Mouse (Mus musculus) forebrain, postnatal 0 days (tissue): ENCODE results near the gene Gadd45a. TPM values are rescaled to one million over a fixed set of nuclear protein-coding genes. Genes with fewer than 3 reads are reported as not detected.
A peak's percentile ranks its signal among the peaks of the same experiment; 100 is the strongest.

ENCODE experiments used
- ATAC-seq: fragments of 200-750 bp; cut with Nextera tagmentation; 2 replicates; pipeline ENCODE4 v1.8.0; 2017; ENCODE audit warnings: mild to moderate bottlenecking, moderate library complexity
- DNase-seq: peaks from one replicate; pipeline ENCODE4 v3.0.0-alpha.2; 2015
- H3K27ac ChIP-seq: fragments of 300-500 bp; sonication (generic); 2 replicates; pipeline ENCODE4 v1.5.1; 2014; ENCODE audit warnings: low read depth, mild to moderate bottlenecking, antibody characterized with exemption, low read length, moderate library complexity, mixed read lengths
- H3K27me3 ChIP-seq: fragments of 300-500 bp; sonication (generic); 2 replicates; pipeline ENCODE4 v1.6.1; 2014; ENCODE audit warnings: mild to moderate bottlenecking, low read length, mixed read lengths; ENCODE audit not compliant: insufficient read depth
- H3K36me3 ChIP-seq: fragments of 300-500 bp; sonication (generic); 2 replicates; pipeline ENCODE4 v1.6.1; 2014; ENCODE audit warnings: mild to moderate bottlenecking, moderate library complexity; ENCODE audit not compliant: insufficient read depth
- H3K4me1 ChIP-seq: fragments of 300-500 bp; sonication (generic); 2 replicates; pipeline ENCODE4 v1.6.1; 2014; ENCODE audit warnings: antibody characterized with exemption; ENCODE audit not compliant: insufficient read depth
- H3K4me2 ChIP-seq: fragments of 300-500 bp; sonication (generic); 2 replicates; pipeline ENCODE4 v1.6.1; 2014; ENCODE audit warnings: low read depth, mild to moderate bottlenecking, moderate library complexity
- H3K4me3 ChIP-seq: fragments of 300-500 bp; sonication (generic); 2 replicates; pipeline ENCODE4 v1.5.1; 2014; ENCODE audit warnings: low read depth, low read length, mixed read lengths
- H3K9ac ChIP-seq: fragments of 300-500 bp; sonication (generic); 2 replicates; pipeline ENCODE4 v1.6.1; 2014; ENCODE audit warnings: mild to moderate bottlenecking
- H3K9me3 ChIP-seq: fragments of 300-500 bp; sonication (generic); 2 replicates; pipeline ENCODE4 v1.6.1; 2016; ENCODE audit warnings: low read length
- CTCF ChIP-seq: sonication (generic); IDR thresholded peaks from 2 replicates; pipeline ENCODE4 v1.5.1; 2016; ENCODE audit warnings: antibody characterized with exemption, control low read depth, low read depth
- WGBS: fragments of 180-500 bp; shearing (Covaris S2); extraction: QIAGEN DNeasy Blood & Tissue Kit; methylation state at CpG from one replicate; pipeline ENCODE4 v1.1.7; 2014; 5-methylcytosine and 5-hydroxymethylcytosine counted together
- polyA plus RNA-seq: library from polyadenylated mRNA; unstranded; fragments of >200 nt; fragmentation: Nextera tagmentation; extraction: Ambion mirVana; gene quantifications from 2 replicates; pipeline ENCODE4 v1.2.1, GENCODE M21; 2015
- total RNA-seq: library from RNA; depleted of rRNA; stranded (reverse); fragments of >200 nt; gene quantifications from 2 replicates; pipeline ENCODE4 v1.2.3, GENCODE M21; 2014

Gene Gadd45a
- total and polyA plus RNA-seq, 2 experiments from 2014 or later, result 7.8 to 7.9 TPM

GRCm38 (mm10) chr6:67057991-67058696 lies 20.9 kb upstream of the Gadd45a start:
- Histone ChIP-seq H3K9ac (no peak overlapping the region), H3K9me3 (no peaks in the 10 kb centered on the region), H3K36me3 (no peaks in the 10 kb centered on the region), H3K4me1 (no peaks in the 10 kb centered on the region), H3K4me3 (no peak overlapping the region), H3K27me3 (no peaks in the 10 kb centered on the region), H3K4me2 (no peak overlapping the region), H3K27ac (no peak overlapping the region)
- ATAC-seq (no peak), DNase-seq (no peak)
- no peak for TF ChIP-seq CTCF
- 92% methylated on average over 7 of the region's 7 CpGs for WGBS

- DNase-seq (no peak), ATAC-seq (no peak)
- no peaks in the 10 kb centered on the region for H3K36me3 ChIP-seq
- H3K27ac ChIP-seq, result no peak overlapping the region
- H3K27me3 ChIP-seq, result no peaks in the 10 kb centered on the region
- 78% methylated on average over 5 of the region's 5 CpGs for WGBS
- no peak overlapping the region for H3K4me2 ChIP-seq
- no peaks in the 10 kb centered on the region for H3K9me3 ChIP-seq
- no peak overlapping the region for H3K9ac ChIP-seq
- no peak overlapping the region for H3K4me3 ChIP-seq
- TF ChIP-seq CTCF, result no peak
- no peaks in the 10 kb centered on the region for H3K4me1 ChIP-seq
Measured at GRCm38 (mm10) chr6:67057574-67057973, 20.3 kb upstream of the Gadd45a start.

GRCm38 (mm10) chr6:67056889-67057564 lies 19.8 kb upstream of the Gadd45a start:
- H3K27ac ChIP-seq, result no peak overlapping the region

GRCm38 (mm10) chr6:67056108-67056888 lies 19.0 kb upstream of the Gadd45a start:
- DNase-seq (no peak), ATAC-seq (no peak)
- Histone ChIP-seq H3K9ac (no peak overlapping the region), H3K27me3 (no peaks in the 10 kb centered on the region), H3K4me2 (no peak overlapping the region), H3K27ac (no peak overlapping the region), H3K4me1 (no peaks in the 10 kb centered on the region), H3K36me3 (no peaks in the 10 kb centered on the region), H3K4me3 (no peak overlapping the region), H3K9me3 (no peaks in the 10 kb centered on the region)
- no peak for TF ChIP-seq CTCF
- whole genome bisulfite sequencing, result 79% methylated on average over 15 of the region's 15 CpGs

More at GRCm38 (mm10) chr6:67056889-67057564, 19.8 kb upstream of the Gadd45a start:
- DNase-seq, result peak; percentile 29
- WGBS, result 87% methylated on average over 3 of the region's 3 CpGs
- no peaks in the 10 kb centered on the region for H3K36me3 ChIP-seq
- no peak for ATAC-seq
- H3K9me3 ChIP-seq, result no peaks in the 10 kb centered on the region
- no peak overlapping the region for H3K4me2 ChIP-seq
- H3K9ac ChIP-seq, result no peak overlapping the region
- no peaks in the 10 kb centered on the region for H3K4me1 ChIP-seq
- H3K27me3 ChIP-seq, result no peaks in the 10 kb centered on the region
- no peak overlapping the region for H3K4me3 ChIP-seq
- TF ChIP-seq CTCF, result no peak

GRCm38 (mm10) chr6:67050063-67050462 lies 12.8 kb upstream of the Gadd45a start:
- ATAC-seq (no peak), DNase-seq (no peak)
- no peak for TF ChIP-seq CTCF
- Histone ChIP-seq H3K4me2 (no peak overlapping the region), H3K27me3 (no peaks in the 10 kb centered on the region), H3K9me3 (no peaks in the 10 kb centered on the region), H3K4me3 (no peak overlapping the region), H3K4me1 (0 out of 2 replicates have a peak, but pooled peaks cover 3% of the 10 kb centered on the region), H3K9ac (no peak overlapping the region), H3K27ac (no peak overlapping the region), H3K36me3 (no peaks in the 10 kb centered on the region)
- WGBS, result 69% methylated on average over 1 of the region's 1 CpGs

GRCm38 (mm10) chr6:67049695-67050038 lies 12.4 kb upstream of the Gadd45a start:
- no peak overlapping the region for H3K4me3 ChIP-seq
- H3K27ac ChIP-seq, result no peak overlapping the region
- H3K9ac ChIP-seq, result no peak overlapping the region
- no peaks in the 10 kb centered on the region for H3K27me3 ChIP-seq
- no peaks in the 10 kb centered on the region for H3K9me3 ChIP-seq
- H3K4me2 ChIP-seq, result no peak overlapping the region
- TF ChIP-seq CTCF, result no peak
- 29% methylated on average over 2 of the region's 2 CpGs for WGBS
- H3K4me1 ChIP-seq, result 0 out of 2 replicates have a peak, but pooled peaks cover 3% of the 10 kb centered on the region
- ATAC-seq (0 out of 2 replicates have a peak, but pooled peaks have one; percentile 2), DNase-seq (no peak)
- H3K36me3 ChIP-seq, result no peaks in the 10 kb centered on the region
